Comparison of ENCODE assay signal across 23 mouse cellular contexts in genomic region chr11:113673614-113674013, GRCm38 (mm10). TPM values are rescaled to one million over a fixed set of nuclear protein-coding genes. Genes with fewer than 3 reads are reported as not detected.
DNase-seq lines count a peak whose midpoint lies in the region; ATAC-seq and TF ChIP-seq lines count a peak whose summit lies in the region.
"Had no signal": no experiment of that assay in that cellular context is flagged by ENCODE, and none has a peak within 500 bp of the region (broad histone marks: within the 10 kb centered on the region; RNA-seq: fewer than 3 reads in every experiment).

No protein-coding gene starts in this region.

- peak overlapping the region; percentile 37; the same call in 1 of the 2 replicates for H3K9ac ChIP-seq in heart, embryonic 13.5 days
- H3K9ac ChIP-seq: embryonic facial prominence, embryonic 15.5 days; hindbrain, embryonic 12.5 days; liver, embryonic 12.5 days; lung, embryonic 15.5 days; neural tube, embryonic 13.5 days had no signal

- no peaks in the 10 kb centered on the region for H3K9me3 ChIP-seq in heart, embryonic 13.5 days
- H3K9me3 ChIP-seq: embryonic facial prominence, embryonic 15.5 days; hindbrain, embryonic 12.5 days; liver, embryonic 12.5 days; lung, embryonic 15.5 days; neural tube, embryonic 13.5 days had no signal

- intact Hi-C loops in heart, postnatal 36 days (cut with DNase I) = no loop called here

- H3K27ac ChIP-seq in heart, embryonic 13.5 days (replicated peaks) = peak overlapping the region; percentile 69
- peak overlapping the region; percentile 49; the same call in 1 of the 2 replicates for H3K27ac ChIP-seq in layer of hippocampus, adult 2 months
- H3K27ac ChIP-seq: embryonic facial prominence, embryonic 15.5 days; hindbrain, embryonic 12.5 days; liver, embryonic 12.5 days; lung, embryonic 15.5 days; macrophage; neural tube, embryonic 13.5 days had no signal

- peak; percentile 40 to 46 for DNase-seq in cerebellum, postnatal 14 days
- DNase-seq in cerebellum, postnatal 4 days (ENCODE audit: low spot score in 2 of 2) = no peak
- DNase-seq in heart, postnatal 36 days = no peak
- DNase-seq in layer of hippocampus, adult 2 months (ENCODE audit: low spot score in 2 of 2) = no peak
- no peak for DNase-seq in layer of hippocampus, postnatal 25 days (ENCODE audit: extremely low spot score in 1 of 2, low spot score in 1 of 2)
- DNase-seq in thymus, postnatal 10 days (ENCODE audit: low spot score in 2 of 2) = no peak
- DNase-seq: adrenal gland, adult 2 months; cerebellum, adult 8-10 months; embryo, embryonic 11 days; gastrocnemius, postnatal 25 days; kidney, adult 9 months; thymus, postnatal 36 days had no signal

- TF ChIP-seq CTCF in layer of hippocampus, adult 2 months (conservative IDR thresholded peaks at IDR 0.05) = no peak

- no peak for ATAC-seq in heart, embryonic 13.5 days (ENCODE audit: extremely low read depth, insufficient number of reproducible peaks, low FRiP score, low TSS enrichment)
- ATAC-seq: liver, embryonic 12.5 days had no signal

- H3K4me2 ChIP-seq in heart, embryonic 13.5 days = peak overlapping the region; percentile 37
- H3K4me2 ChIP-seq: embryonic facial prominence, embryonic 15.5 days; hindbrain, embryonic 12.5 days; liver, embryonic 12.5 days; lung, embryonic 15.5 days; midbrain, embryonic 11.5 days; neural tube, embryonic 13.5 days had no signal

- WGBS in heart, embryonic 13.5 days = 58% methylated on average over 4 of the region's 4 CpGs

- H3K27me3 ChIP-seq in heart, embryonic 13.5 days (replicated peaks) = no peaks in the 10 kb centered on the region
- H3K27me3 ChIP-seq: embryonic facial prominence, embryonic 15.5 days; hindbrain, embryonic 12.5 days; liver, embryonic 12.5 days; lung, embryonic 15.5 days; neural tube, embryonic 13.5 days had no signal

- 0 out of 2 replicates have a peak overlapping the region, but pooled peaks have one; percentile 3 for H3K4me3 ChIP-seq in heart, embryonic 13.5 days
- H3K4me3 ChIP-seq in layer of hippocampus, adult 2 months = no peak overlapping the region
- H3K4me3 ChIP-seq: embryonic facial prominence, embryonic 15.5 days; hindbrain, embryonic 12.5 days; liver, embryonic 12.5 days; lung, embryonic 15.5 days; neural tube, embryonic 13.5 days had no signal

- H3K36me3 ChIP-seq in heart, embryonic 13.5 days = peaks cover 84% of the 10 kb centered on the region

- peaks cover 39% of the 10 kb centered on the region for H3K4me1 ChIP-seq in heart, embryonic 13.5 days

RNA-seq across cellular contexts. Expression of gene Fam104a, which starts 10.3 kb away (rescaled TPM):
- 43.9 and 46.5 TPM in 2 replicates for polyA plus RNA-seq in heart, embryonic 13.5 days (2015; fragmentation: Nextera tagmentation; extraction: Ambion mirVana)
- 10 to 100 TPM; 14.9 to 15.6 TPM for total RNA-seq in heart, postnatal 36 days (2021)
- 10 to 100 TPM; 26.4 to 29.1 TPM for total RNA-seq in layer of hippocampus, adult 2 months (2021)
- total RNA-seq in layer of hippocampus, postnatal 25 days (2021) = 10 to 100 TPM; 26.6 to 27.9 TPM

RNA-seq across cellular contexts. Expression of gene D11Wsu47e, which starts 10.6 kb away (rescaled TPM):
- 15.1 and 16.0 TPM in 2 replicates for polyA plus RNA-seq in heart, embryonic 13.5 days (2015; fragmentation: Nextera tagmentation; extraction: Ambion mirVana)
- total RNA-seq in heart, postnatal 36 days (2021) = 1 to 10 TPM; 6.3 to 8.2 TPM
- 10 to 100 TPM; 13.2 to 16.2 TPM for total RNA-seq in layer of hippocampus, adult 2 months (2021)
- 10 to 100 TPM; 11.8 to 13.5 TPM for total RNA-seq in layer of hippocampus, postnatal 25 days (2021)

RNA-seq across cellular contexts. Expression of gene Slc39a11, which starts 23.7 kb away (rescaled TPM):
- 15.2 and 16.8 TPM in 2 replicates for polyA plus RNA-seq in heart, embryonic 13.5 days (2015; fragmentation: Nextera tagmentation; extraction: Ambion mirVana)
- total RNA-seq in heart, postnatal 36 days (2021) = 1 to 10 TPM; 2.6 to 3.9 TPM
- total RNA-seq in layer of hippocampus, adult 2 months (2021) = 10 to 100 TPM; 21.7 to 23.1 TPM
- total RNA-seq in layer of hippocampus, postnatal 25 days (2021) = 10 to 100 TPM; 23.0 to 23.3 TPM

RNA-seq across cellular contexts. Expression of gene Cog1, which starts 24.6 kb away (rescaled TPM):
- 15.5 and 16.6 TPM in 2 replicates for polyA plus RNA-seq in heart, embryonic 13.5 days (2015; fragmentation: Nextera tagmentation; extraction: Ambion mirVana)
- total RNA-seq in heart, postnatal 36 days (2021) = 10 to 100 TPM; 17.6 to 18.3 TPM
- total RNA-seq in layer of hippocampus, adult 2 months (2021) = 10 to 100 TPM; 59.5 to 63.2 TPM
- total RNA-seq in layer of hippocampus, postnatal 25 days (2021) = 10 to 100 TPM; 53.4 to 64.0 TPM

RNA-seq across cellular contexts. Expression of gene Cpsf4l, which starts 36.2 kb away (rescaled TPM):
- 0.24 TPM in 1 of 2 replicates, not detected in the other for polyA plus RNA-seq in heart, embryonic 13.5 days (2015; fragmentation: Nextera tagmentation; extraction: Ambion mirVana)
- not detected for total RNA-seq in heart, postnatal 36 days (2021)
- not detected for total RNA-seq in layer of hippocampus, adult 2 months (2021)
- under 1 TPM in 1 of 2 experiments, not detected in 1; 0.22 TPM for total RNA-seq in layer of hippocampus, postnatal 25 days (2021)
- total RNA-seq: gastrocnemius, postnatal 25 days; layer of hippocampus, adult 18-20 months; monocyte, adult 5-6 weeks had no signal
- polyA plus RNA-seq: adrenal gland, adult 2 months; macrophage; spleen, adult 2 months had no signal

Comparison
In these comparisons a context has a peak if more than half of its experiments do, and no peak if none do; other contexts are left out.
1. DNase-seq: peak in cerebellum, postnatal 14 days (2 of 2); none in cerebellum, postnatal 4 days (0 of 2), heart, postnatal 36 days (0 of 2), layer of hippocampus, adult 2 months (0 of 2), layer of hippocampus, postnatal 25 days (0 of 2) and thymus, postnatal 10 days (0 of 2).
2. RNA of gene Slc39a11, which starts 23.7 kb away (total RNA-seq): 23.0 to 23.3 TPM in layer of hippocampus, postnatal 25 days and 21.7 to 23.1 TPM in layer of hippocampus, adult 2 months; 2.6 to 3.9 TPM in heart, postnatal 36 days; every median in the first group is over 4 times any median in the second.